Mouse (Mus musculus): Measurements from ENCODE around the gene Cerkl. TPM values are rescaled to one million over a fixed set of nuclear protein-coding genes. Genes with fewer than 3 reads are reported as not detected.

The Cerkl gene
- polyA plus RNA-seq, 1 experiment from 2014 or later: 1.4 TPM

- no peaks in the 10 kb centered on the region for H3K9me3 ChIP-seq (ENCODE audit: control insufficient read depth, low read length)
- H3K4me1 ChIP-seq (ENCODE audit: control insufficient read depth, insufficient read depth, low read length): no peaks in the 10 kb centered on the region
- H3K4me3 ChIP-seq (ENCODE audit: low read depth, low read length): no peak overlapping the region
- 0 out of 2 replicates have a peak, but pooled peaks cover under 1% of the 10 kb centered on the region for H3K27me3 ChIP-seq (ENCODE audit: control insufficient read depth, insufficient read depth, low read length)
- no peak overlapping the region for H3K4me2 ChIP-seq (ENCODE audit: low read depth, low read length)
- H3K36me3 ChIP-seq (ENCODE audit: control insufficient read depth, insufficient read depth, low read length): no peaks in the 10 kb centered on the region
- peak; percentile 44; the same call in 1 of the 2 replicates for ATAC-seq (ENCODE audit: low read depth)
- H3K9ac ChIP-seq (replicated peaks; ENCODE audit: low read depth, low read length): no peak overlapping the region
- H3K27ac ChIP-seq (ENCODE audit: low read depth, low read length): no peak overlapping the region
- WGBS: 42% methylated on average over 4 of the region's 4 CpGs
Measured at GRCm38 (mm10) chr2:79449371-79449770, 7.2 kb downstream of the Cerkl start.

- H3K4me1 ChIP-seq (ENCODE audit: control insufficient read depth, insufficient read depth, low read length): no peaks in the 10 kb centered on the region
- no peaks in the 10 kb centered on the region for H3K36me3 ChIP-seq (ENCODE audit: control insufficient read depth, insufficient read depth, low read length)
- WGBS: 80% methylated on average over 1 of the region's 1 CpGs
- no peaks in the 10 kb centered on the region for H3K9me3 ChIP-seq (ENCODE audit: control insufficient read depth, low read length)
- no peaks in the 10 kb centered on the region for H3K27me3 ChIP-seq (ENCODE audit: control insufficient read depth, insufficient read depth, low read length)
- H3K27ac ChIP-seq (ENCODE audit: low read depth, low read length): no peak overlapping the region
- no peak overlapping the region for H3K9ac ChIP-seq (replicated peaks; ENCODE audit: low read depth, low read length)
- no peak for ATAC-seq (ENCODE audit: low read depth)
- no peak overlapping the region for H3K4me3 ChIP-seq (ENCODE audit: low read depth, low read length)
- H3K4me2 ChIP-seq (ENCODE audit: low read depth, low read length): no peak overlapping the region
Measured at GRCm38 (mm10) chr2:79447198-79447597, 9.4 kb downstream of the Cerkl start.

- Histone ChIP-seq H3K27me3 (ENCODE audit: control insufficient read depth, insufficient read depth, low read length) (no peaks in the 10 kb centered on the region), H3K9me3 (ENCODE audit: control insufficient read depth, low read length) (no peaks in the 10 kb centered on the region), H3K36me3 (ENCODE audit: control insufficient read depth, insufficient read depth, low read length) (no peaks in the 10 kb centered on the region), H3K27ac (ENCODE audit: low read depth, low read length) (no peak overlapping the region), H3K4me2 (ENCODE audit: low read depth, low read length) (no peak overlapping the region), H3K4me1 (ENCODE audit: control insufficient read depth, insufficient read depth, low read length) (no peaks in the 10 kb centered on the region), H3K4me3 (ENCODE audit: low read depth, low read length) (no peak overlapping the region), H3K9ac (replicated peaks; ENCODE audit: low read depth, low read length) (no peak overlapping the region)
- ATAC-seq (ENCODE audit: low read depth): no peak
- 93% methylated on average over 3 of the region's 3 CpGs for WGBS
Measured at GRCm38 (mm10) chr2:79443861-79444620, 12.5 kb downstream of the Cerkl start.

- Histone ChIP-seq H3K4me3 (ENCODE audit: low read depth, low read length) (no peak overlapping the region), H3K27me3 (ENCODE audit: control insufficient read depth, insufficient read depth, low read length) (no peaks in the 10 kb centered on the region), H3K36me3 (ENCODE audit: control insufficient read depth, insufficient read depth, low read length) (no peaks in the 10 kb centered on the region), H3K27ac (ENCODE audit: low read depth, low read length) (no peak overlapping the region), H3K4me1 (ENCODE audit: control insufficient read depth, insufficient read depth, low read length) (no peaks in the 10 kb centered on the region), H3K9ac (replicated peaks; ENCODE audit: low read depth, low read length) (no peak overlapping the region), H3K9me3 (ENCODE audit: control insufficient read depth, low read length) (no peaks in the 10 kb centered on the region), H3K4me2 (ENCODE audit: low read depth, low read length) (no peak overlapping the region)
- WGBS: 99% methylated on average over 2 of the region's 2 CpGs
- no peak for ATAC-seq (ENCODE audit: low read depth)
Measured at GRCm38 (mm10) chr2:79443401-79443800, 13.2 kb downstream of the Cerkl start.

DNA sequence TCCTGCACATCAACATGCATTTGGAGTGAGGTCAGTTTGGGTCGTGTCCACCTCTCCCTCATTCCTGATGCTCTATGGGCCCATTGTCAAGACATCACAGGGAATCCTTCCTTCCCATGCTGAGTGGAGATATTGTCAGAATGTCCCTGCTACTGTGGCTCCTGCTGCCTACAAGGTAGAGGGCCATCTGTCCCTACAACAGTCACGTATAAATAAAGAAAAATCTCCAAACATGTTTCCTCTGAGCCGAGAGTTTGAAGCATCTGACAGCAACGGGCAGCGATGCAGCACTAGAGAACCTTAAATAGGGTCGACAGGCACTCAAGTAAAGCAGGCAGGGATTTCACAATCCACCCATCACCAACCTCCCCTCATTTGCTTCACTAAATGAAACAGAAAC lies 13.7 kb downstream of the Cerkl start:
- ATAC-seq (ENCODE audit: low read depth): no peak
- Histone ChIP-seq H3K4me1 (ENCODE audit: control insufficient read depth, insufficient read depth, low read length) (no peaks in the 10 kb centered on the region), H3K27me3 (ENCODE audit: control insufficient read depth, insufficient read depth, low read length) (no peaks in the 10 kb centered on the region), H3K36me3 (ENCODE audit: control insufficient read depth, insufficient read depth, low read length) (no peaks in the 10 kb centered on the region), H3K9me3 (ENCODE audit: control insufficient read depth, low read length) (no peaks in the 10 kb centered on the region), H3K4me3 (ENCODE audit: low read depth, low read length) (no peak overlapping the region), H3K27ac (ENCODE audit: low read depth, low read length) (no peak overlapping the region), H3K9ac (replicated peaks; ENCODE audit: low read depth, low read length) (no peak overlapping the region), H3K4me2 (ENCODE audit: low read depth, low read length) (no peak overlapping the region)
- 81% methylated on average over 6 of the region's 6 CpGs for WGBS

- no peak overlapping the region for H3K4me3 ChIP-seq (ENCODE audit: low read depth, low read length)
- H3K27me3 ChIP-seq (ENCODE audit: control insufficient read depth, insufficient read depth, low read length): no peaks in the 10 kb centered on the region
- no peaks in the 10 kb centered on the region for H3K9me3 ChIP-seq (ENCODE audit: control insufficient read depth, low read length)
- no peaks in the 10 kb centered on the region for H3K4me1 ChIP-seq (ENCODE audit: control insufficient read depth, insufficient read depth, low read length)
- H3K4me2 ChIP-seq (ENCODE audit: low read depth, low read length): no peak overlapping the region
- H3K27ac ChIP-seq (ENCODE audit: low read depth, low read length): no peak overlapping the region
- no peaks in the 10 kb centered on the region for H3K36me3 ChIP-seq (ENCODE audit: control insufficient read depth, insufficient read depth, low read length)
- 96% methylated on average over 2 of the region's 2 CpGs for WGBS
- ATAC-seq (ENCODE audit: low read depth): no peak
- H3K9ac ChIP-seq (replicated peaks; ENCODE audit: low read depth, low read length): no peak overlapping the region
Measured at GRCm38 (mm10) chr2:79442227-79442626, 14.4 kb downstream of the Cerkl start.

- no peak overlapping the region for H3K27ac ChIP-seq (ENCODE audit: low read depth, low read length)
- peaks cover 4% of the 10 kb centered on the region for H3K27me3 ChIP-seq (ENCODE audit: control insufficient read depth, insufficient read depth, low read length)
- H3K4me1 ChIP-seq (ENCODE audit: control insufficient read depth, insufficient read depth, low read length): peaks cover 8% of the 10 kb centered on the region
- H3K36me3 ChIP-seq (ENCODE audit: control insufficient read depth, insufficient read depth, low read length): no peaks in the 10 kb centered on the region
- no peak overlapping the region for H3K4me2 ChIP-seq (ENCODE audit: low read depth, low read length)
- no peak overlapping the region for H3K9ac ChIP-seq (replicated peaks; ENCODE audit: low read depth, low read length)
- no peak for ATAC-seq (ENCODE audit: low read depth)
- H3K9me3 ChIP-seq (ENCODE audit: control insufficient read depth, low read length): no peaks in the 10 kb centered on the region
- H3K4me3 ChIP-seq (ENCODE audit: low read depth, low read length): no peak overlapping the region
Measured at GRCm38 (mm10) chr2:79430061-79430460, 26.5 kb downstream of the Cerkl start.

GRCm38 (mm10) chr2:79429650-79430049 lies 26.9 kb downstream of the Cerkl start:
- no peak overlapping the region for H3K4me3 ChIP-seq (ENCODE audit: low read depth, low read length)
- peaks cover 4% of the 10 kb centered on the region for H3K27me3 ChIP-seq (ENCODE audit: control insufficient read depth, insufficient read depth, low read length)
- H3K9ac ChIP-seq (replicated peaks; ENCODE audit: low read depth, low read length): no peak overlapping the region
- peaks cover 8% of the 10 kb centered on the region for H3K4me1 ChIP-seq (ENCODE audit: control insufficient read depth, insufficient read depth, low read length)
- no peak overlapping the region for H3K27ac ChIP-seq (ENCODE audit: low read depth, low read length)
- H3K9me3 ChIP-seq (ENCODE audit: control insufficient read depth, low read length): no peaks in the 10 kb centered on the region
- 5% methylated on average over 6 of the region's 6 CpGs for WGBS
- no peak overlapping the region for H3K4me2 ChIP-seq (ENCODE audit: low read depth, low read length)
- no peak for ATAC-seq (ENCODE audit: low read depth)
- no peaks in the 10 kb centered on the region for H3K36me3 ChIP-seq (ENCODE audit: control insufficient read depth, insufficient read depth, low read length)

DNA sequence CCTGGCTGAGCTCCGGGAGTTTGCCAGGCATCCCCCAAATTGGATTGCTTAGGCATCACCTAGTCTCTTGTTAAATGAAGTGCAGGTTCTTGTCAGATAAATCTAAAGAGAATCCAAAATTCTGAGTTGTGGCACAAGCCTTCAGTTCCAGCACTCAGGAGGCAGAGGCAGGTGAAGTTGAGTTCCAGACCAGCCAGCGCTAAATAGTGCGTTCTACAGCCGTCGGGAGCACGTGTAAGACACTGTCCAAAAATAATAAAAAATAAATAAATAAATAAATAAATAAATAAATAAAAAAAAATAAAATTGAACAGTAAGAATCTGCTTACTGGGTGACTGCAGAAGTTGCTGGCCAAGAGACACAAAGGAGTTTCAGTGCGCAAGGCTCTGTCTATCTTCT lies 27.5 kb downstream of the Cerkl start:
- Histone ChIP-seq H3K36me3 (ENCODE audit: control insufficient read depth, insufficient read depth, low read length) (no peaks in the 10 kb centered on the region), H3K27ac (ENCODE audit: low read depth, low read length) (no peak overlapping the region), H3K9me3 (ENCODE audit: control insufficient read depth, low read length) (no peaks in the 10 kb centered on the region), H3K27me3 (ENCODE audit: control insufficient read depth, insufficient read depth, low read length) (peaks cover 4% of the 10 kb centered on the region), H3K4me1 (ENCODE audit: control insufficient read depth, insufficient read depth, low read length) (peaks cover 8% of the 10 kb centered on the region), H3K4me3 (ENCODE audit: low read depth, low read length) (peak overlapping the region; percentile 35), H3K9ac (replicated peaks; ENCODE audit: low read depth, low read length) (0 out of 2 replicates have a peak overlapping the region, but pooled peaks have one; percentile 16), H3K4me2 (ENCODE audit: low read depth, low read length) (peak overlapping the region; percentile 80)
- 0 out of 2 replicates have a peak, but pooled peaks have one; percentile 31 for ATAC-seq (ENCODE audit: low read depth)
- 14% methylated on average over 7 of the region's 7 CpGs for WGBS

Data from neural tube, embryonic 14.5 days (tissue).